Mouse (Mus musculus) CH12.LX (cell line): Measurements from ENCODE around the gene Tbpl2. TPM values are rescaled to one million over a fixed set of nuclear protein-coding genes. Genes with fewer than 3 reads are reported as not detected.

Experiments used
- DNase-seq: peaks from one replicate; pipeline ENCODE4 v3.0.0-alpha.2; 2013; ENCODE audit errors: extremely low read depth
- H3K27ac ChIP-seq: 2 replicates; pipeline ENCODE4 v1.5.1; 2012; ENCODE audit warnings: low read depth, mild to moderate bottlenecking, control low read depth, moderate library complexity; ENCODE audit not compliant: insufficient read depth
- H3K27me3 ChIP-seq: replicated peaks from 2 replicates; pipeline ENCODE3; 2012; ENCODE audit warnings: inconsistent platforms
- H3K36me3 ChIP-seq, 2 experiments: replicated peaks in 1 of 2; 2 replicates each; pipeline versions ENCODE3 to v1.6.1; 2012; ENCODE audit warnings: inconsistent platforms in 1 of 2, low read length in 1 of 2, mild to moderate bottlenecking in 1 of 2, mixed read lengths in 1 of 2, moderate library complexity in 1 of 2; ENCODE audit not compliant: control insufficient read depth in 1 of 2, insufficient read depth in 1 of 2
- H3K4me1 ChIP-seq, 2 experiments: 2 replicates each; pipeline ENCODE4 v1.6.1; 2012; ENCODE audit warnings: inconsistent platforms in 1 of 2, moderate library complexity in 1 of 2; ENCODE audit not compliant: insufficient read depth in 2 of 2, control insufficient read depth in 1 of 2
- H3K4me2 ChIP-seq: 2 replicates; pipeline ENCODE4 v1.6.1; 2012; ENCODE audit warnings: low read depth, mild to moderate bottlenecking, control low read depth; ENCODE audit not compliant: poor library complexity, insufficient read depth, severe bottlenecking
- H3K4me3 ChIP-seq, 3 experiments: fragments of 150-350 bp in 1 of 3; sonication (generic) in 1 of 3; replicated peaks in 1 of 3; 2 replicates each; pipeline versions ENCODE3 to v1.5.1; 2011 to 2012; ENCODE audit warnings: low read depth in 2 of 3, low read length in 2 of 3, mild to moderate bottlenecking in 2 of 3, moderate library complexity in 2 of 3, control low read depth in 1 of 3, improper control_type of control experiment in 1 of 3, inconsistent platforms in 1 of 3, mixed read lengths in 1 of 3; ENCODE audit not compliant: poor library complexity in 1 of 3
- H3K79me2 ChIP-seq: replicated peaks from 2 replicates; pipeline ENCODE4 v1.6.1; 2012; ENCODE audit warnings: mild to moderate bottlenecking, moderate library complexity; ENCODE audit not compliant: control insufficient read depth, poor library complexity, insufficient read depth, severe bottlenecking; ENCODE audit errors: extremely low read depth
- H3K9ac ChIP-seq: 2 replicates; pipeline ENCODE4 v1.6.1; 2012; ENCODE audit warnings: low read depth, mild to moderate bottlenecking, control low read depth, moderate library complexity; ENCODE audit not compliant: insufficient read depth
- H3K9me3 ChIP-seq: replicated peaks from 2 replicates; pipeline ENCODE3; 2012; ENCODE audit warnings: low read length, inconsistent platforms, mixed read lengths
- CTCF ChIP-seq, 2 experiments: IDR thresholded peaks in 1 of 2; conservative IDR thresholded peaks in 1 of 2; 2 replicates each; pipeline ENCODE4 v1.5.1; 2011 to 2012; ENCODE audit warnings: low read depth in 2 of 2, low read length in 2 of 2, improper control_type of control experiment in 1 of 2, inconsistent platforms in 1 of 2, mild to moderate bottlenecking in 1 of 2, moderate library complexity in 1 of 2
- ELF1 ChIP-seq: IDR thresholded peaks from 2 replicates; pipeline ENCODE4 v1.6.1; 2014; ENCODE audit warnings: low read depth, mild to moderate bottlenecking, inconsistent platforms, low read length, improper control_type of control experiment
- ETS1 ChIP-seq: conservative IDR thresholded peaks from 2 replicates; pipeline ENCODE4 v1.6.1; 2012; ENCODE audit warnings: low read depth, mild to moderate bottlenecking, inconsistent platforms, low read length, improper control_type of control experiment, moderate library complexity
- GABPA ChIP-seq: IDR thresholded peaks from 2 replicates; pipeline ENCODE4 v1.6.1; 2012; ENCODE audit warnings: low read depth, low read length, improper control_type of control experiment, inconsistent platforms; ENCODE audit not compliant: insufficient replicate concordance
- IRF4 ChIP-seq: IDR thresholded peaks from 2 replicates; pipeline ENCODE4 v1.6.1; 2014; ENCODE audit warnings: low read depth, mild to moderate bottlenecking, inconsistent platforms, low read length, improper control_type of control experiment
- JUN ChIP-seq: IDR thresholded peaks from 2 replicates; pipeline ENCODE4 v1.6.1; 2011; ENCODE audit warnings: low read depth, mild to moderate bottlenecking, low read length, improper control_type of control experiment, moderate library complexity; ENCODE audit not compliant: insufficient read depth
- MAFK ChIP-seq: IDR thresholded peaks from 2 replicates; pipeline ENCODE4 v1.6.1; 2011; ENCODE audit warnings: low read length, improper control_type of control experiment; ENCODE audit not compliant: insufficient replicate concordance
- MAX ChIP-seq: IDR thresholded peaks from 2 replicates; pipeline ENCODE4 v1.6.1; 2011; ENCODE audit warnings: low read length, improper control_type of control experiment
- RCOR1 ChIP-seq: conservative IDR thresholded peaks from 2 replicates; pipeline ENCODE4 v1.6.1; 2012; ENCODE audit warnings: low read depth, mild to moderate bottlenecking, inconsistent platforms, low read length, improper control_type of control experiment
- SIN3A ChIP-seq: IDR thresholded peaks from 2 replicates; pipeline ENCODE4 v1.6.1; 2012; ENCODE audit warnings: low read length, improper control_type of control experiment, inconsistent platforms
- SMC3 ChIP-seq: IDR thresholded peaks from 2 replicates; pipeline ENCODE4 v1.6.1; 2011; ENCODE audit warnings: low read depth, low read length, improper control_type of control experiment
- TBP ChIP-seq: conservative IDR thresholded peaks from 2 replicates; pipeline ENCODE4 v1.6.1; 2011; ENCODE audit warnings: low read depth, low read length, improper control_type of control experiment
- UBTF ChIP-seq: IDR thresholded peaks from 2 replicates; pipeline ENCODE4 v1.6.1; 2012; ENCODE audit warnings: low read depth, mild to moderate bottlenecking, inconsistent platforms, low read length, improper control_type of control experiment, moderate library complexity
- USF1 ChIP-seq: IDR thresholded peaks from 2 replicates; pipeline ENCODE4 v1.6.1; 2014; ENCODE audit warnings: low read depth, mild to moderate bottlenecking, inconsistent platforms, low read length, improper control_type of control experiment
- USF2 ChIP-seq: conservative IDR thresholded peaks from 2 replicates; pipeline ENCODE4 v1.6.1; 2011; ENCODE audit warnings: low read depth, low read length, improper control_type of control experiment
- dilution Hi-C: fragments of 300-500 bp; cut with MboI; formaldehyde crosslinking; loops from 2 replicates; pipeline ENCODE4 v1.14.3; 2020; ENCODE audit warnings: low sequenced_read_pairs; ENCODE audit not compliant: extremely low pct_unique_long_range_greater_than_20kb, extremely low pct_ligation_motif_present
- in situ Hi-C: fragments of 300-500 bp; cut with MboI; formaldehyde crosslinking; loops from 3 replicates; pipeline ENCODE4 v1.14.3; 2019; ENCODE audit warnings: low sequenced_read_pairs, low pct_ligation_motif_present, low pct_unique_long_range_greater_than_20kb, mixed read lengths
- polyA plus RNA-seq: library from polyadenylated mRNA; unstranded; fragments of >175 nt; gene quantifications from 2 replicates; pipeline ENCODE4 v1.2.1, GENCODE M21; 2012; ENCODE audit warnings: low read depth; ENCODE audit not compliant: insufficient read length
- total RNA-seq, 2 experiments: library from RNA; depleted of rRNA; stranded (reverse); fragments of 300-350 nt in 1 of 2; fragments of >200 nt in 1 of 2; gene quantifications; 2 replicates each; pipeline ENCODE4 v1.2.3; 2012 to 2014

The Tbpl2 gene
- total and polyA plus RNA-seq, 3 experiments, result not detected

DNA sequence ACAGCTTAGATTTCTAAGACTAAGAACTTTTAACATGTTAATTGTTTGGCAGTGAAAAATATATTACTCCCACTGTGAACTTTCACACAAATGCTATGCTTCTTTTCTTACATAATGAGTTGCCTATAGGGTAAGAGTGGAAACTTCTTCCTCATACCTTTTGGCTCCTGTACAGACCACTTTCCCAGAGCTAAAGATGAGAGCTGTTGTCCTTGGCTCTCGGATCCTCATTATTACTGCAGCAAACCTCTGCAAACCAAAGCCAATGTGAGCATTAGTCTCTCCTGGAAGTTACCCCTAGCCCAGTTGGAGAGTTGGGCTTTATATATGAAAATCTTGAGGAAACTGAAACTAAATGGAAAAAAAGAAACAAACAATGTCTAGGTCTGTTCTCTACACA lies 5.5 kb downstream of the Tbpl2 start:
- H3K4me3 ChIP-seq, result no peak overlapping the region
- H3K9ac ChIP-seq, result no peak overlapping the region
- TF ChIP-seq USF1 (no peak), USF2 (no peak), MAFK (no peak), SMC3 (no peak)
- dilution Hi-C loops, result no loop called here
- no peaks in the 10 kb centered on the region for H3K27me3 ChIP-seq
- in situ Hi-C loops, result no loop called here
- no peak for DNase-seq
- H3K9me3 ChIP-seq, result no peaks in the 10 kb centered on the region
- no peaks in the 10 kb centered on the region for H3K36me3 ChIP-seq
- no peaks in the 10 kb centered on the region for H3K79me2 ChIP-seq
- H3K27ac ChIP-seq, result no peak overlapping the region
- no peaks in the 10 kb centered on the region for H3K4me1 ChIP-seq
- H3K4me2 ChIP-seq, result no peak overlapping the region

DNA sequence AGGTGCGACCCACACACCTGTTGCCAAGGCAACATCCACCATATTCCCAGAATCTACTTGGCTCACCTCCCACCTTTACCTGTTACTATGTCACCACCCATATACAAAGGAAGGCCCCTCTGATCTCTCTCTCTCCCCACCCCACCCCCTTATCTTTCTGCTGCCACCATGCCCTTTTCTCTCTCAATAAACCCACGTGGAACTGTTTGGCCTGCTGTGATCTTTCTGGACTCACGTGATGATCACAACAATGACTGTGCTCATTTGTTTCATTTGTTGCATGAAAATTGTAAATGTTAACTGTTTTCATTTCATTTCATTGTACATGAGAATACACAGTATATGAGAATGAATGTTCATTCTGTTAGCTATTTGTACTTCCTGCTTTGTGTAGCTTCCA lies 45.9 kb downstream of the Tbpl2 start:
- in situ Hi-C loops (no loop called here), dilution Hi-C loops (no loop called here)
- DNase-seq, result no peak
- Histone ChIP-seq H3K27me3 (no peaks in the 10 kb centered on the region), H3K4me1 (no peaks in the 10 kb centered on the region), H3K9me3 (no peaks in the 10 kb centered on the region), H3K27ac (no peak overlapping the region), H3K79me2 (no peaks in the 10 kb centered on the region), H3K36me3 (no peaks in the 10 kb centered on the region), H3K9ac (no peak overlapping the region), H3K4me2 (no peak overlapping the region), H3K4me3 (no peak overlapping the region)
- TF ChIP-seq RCOR1 (no peak), GABPA (no peak), USF2 (no peak), UBTF (no peak), JUN (no peak), ELF1 (no peak), SIN3A (no peak), TBP (no peak), CTCF (conservative IDR thresholded peaks at IDR 0.05 in 1 of 2, IDR thresholded peaks at IDR 0.05 in 1 of 2; ENCODE audit: low read depth in 2 of 2, low read length in 2 of 2) (no peak), ETS1 (no peak), IRF4 (no peak), MAX (no peak)
